Mouse (Mus musculus) heart, postnatal 0 days (tissue): ENCODE data around the gene Chchd3. TPM values are rescaled to one million over a fixed set of nuclear protein-coding genes. Genes with fewer than 3 reads are reported as not detected.
A peak's percentile ranks its signal among the peaks of the same experiment; 100 is the strongest.

Experiments
- ATAC-seq: fragments of 200-750 bp; cut with Nextera tagmentation; 2 replicates; pipeline ENCODE4 v1.8.0; 2017; ENCODE audit warnings: low read depth, moderate number of reproducible peaks, moderate library complexity; ENCODE audit not compliant: insufficient read depth
- DNase-seq: peaks from one replicate; pipeline ENCODE4 v3.0.0-alpha.2; 2016; ENCODE audit warnings: low spot score
- H3K27ac ChIP-seq: fragments of 300-500 bp; sonication (generic); 2 replicates; pipeline ENCODE4 v1.5.1; 2014; ENCODE audit warnings: low read depth, mild to moderate bottlenecking
- H3K27me3 ChIP-seq: fragments of 300-500 bp; sonication (generic); 2 replicates; pipeline ENCODE4 v1.6.1; 2014; ENCODE audit warnings: low read length, mixed read lengths; ENCODE audit not compliant: control insufficient read depth, insufficient read depth
- H3K36me3 ChIP-seq: fragments of 300-500 bp; sonication (generic); replicated peaks from 2 replicates; pipeline ENCODE4 v1.6.1; 2014; ENCODE audit warnings: low read length, mixed read lengths; ENCODE audit not compliant: control insufficient read depth, insufficient read depth
- H3K4me1 ChIP-seq: fragments of 300-500 bp; sonication (generic); 2 replicates; pipeline ENCODE4 v1.6.1; 2014; ENCODE audit warnings: antibody characterized with exemption; ENCODE audit not compliant: control insufficient read depth, insufficient read depth
- H3K4me2 ChIP-seq: fragments of 300-500 bp; sonication (generic); 2 replicates; pipeline ENCODE4 v1.6.1; 2014; ENCODE audit warnings: low read depth, mild to moderate bottlenecking, low read length, moderate library complexity
- H3K4me3 ChIP-seq: fragments of 300-500 bp; sonication (generic); 2 replicates; pipeline ENCODE4 v1.5.1; 2014; ENCODE audit warnings: low read depth, low read length
- H3K9ac ChIP-seq: fragments of 300-500 bp; sonication (generic); replicated peaks from 2 replicates; pipeline ENCODE4 v1.6.1; 2014; ENCODE audit warnings: low read depth, low read length, mixed read lengths
- H3K9me3 ChIP-seq: fragments of 300-500 bp; sonication (generic); replicated peaks from 2 replicates; pipeline ENCODE4 v1.6.1; 2016; ENCODE audit warnings: low read length; ENCODE audit not compliant: control insufficient read depth
- CTCF ChIP-seq: IDR thresholded peaks from 2 replicates; pipeline ENCODE4 v1.5.1; 2016; ENCODE audit warnings: antibody characterized with exemption, control low read depth, low read depth
- EP300 ChIP-seq: IDR thresholded peaks from 2 replicates; pipeline ENCODE4 v1.6.1; 2016; ENCODE audit warnings: antibody characterized with exemption, low read depth
- WGBS: fragments of 180-500 bp; shearing (Covaris S2); extraction: QIAGEN DNeasy Blood & Tissue Kit; methylation state at CpG from one replicate; pipeline ENCODE4 v1.1.7; 2014; 5-methylcytosine and 5-hydroxymethylcytosine counted together
- polyA plus RNA-seq: library from polyadenylated mRNA; unstranded; fragments of >200 nt; fragmentation: Nextera tagmentation; extraction: Ambion mirVana; gene quantifications from 2 replicates; pipeline ENCODE4 v1.2.1, GENCODE M21; 2015
- total RNA-seq: library from RNA; depleted of rRNA; stranded (reverse); fragments of >200 nt; gene quantifications from 2 replicates; pipeline ENCODE4 v1.2.3, GENCODE M21; 2014; ENCODE audit warnings: low replicate concordance

Chchd3 gene
- total and polyA plus RNA-seq, 2 experiments from 2014 or later, result 314 to 332 TPM

DNA sequence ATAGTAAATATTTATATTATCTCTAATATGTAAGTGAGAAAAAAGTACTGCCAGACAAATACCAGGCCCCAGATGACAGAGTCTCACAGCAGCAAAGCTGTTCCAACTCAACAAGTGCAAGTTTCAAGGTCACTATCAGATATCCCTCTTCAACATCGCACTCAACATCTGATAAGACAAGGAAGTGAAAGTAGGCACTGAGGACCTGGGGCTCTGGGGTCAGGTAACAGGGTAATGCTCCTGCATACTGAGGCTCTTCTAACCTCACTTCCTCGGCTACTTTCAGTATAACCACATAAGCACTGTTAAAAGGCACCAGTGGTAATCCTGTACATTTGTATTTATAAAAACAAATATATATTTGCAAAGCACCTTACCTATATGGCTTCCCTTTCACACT is 8.4 kb downstream of the Chchd3 start:
- Histone ChIP-seq H3K9ac (no peak overlapping the region), H3K9me3 (no peaks in the 10 kb centered on the region), H3K4me3 (no peak overlapping the region), H3K4me1 (peaks cover 31% of the 10 kb centered on the region), H3K27me3 (no peaks in the 10 kb centered on the region), H3K36me3 (peaks cover 31% of the 10 kb centered on the region), H3K27ac (peak overlapping the region; percentile 86), H3K4me2 (peak overlapping the region; percentile 35)
- TF ChIP-seq CTCF (no peak), EP300 (no peak; the same call in 1 of the 2 replicates)
- 21% methylated on average over 2 of the region's 2 CpGs for WGBS
- ATAC-seq (peak; percentile 47; the same call in 1 of the 2 replicates), DNase-seq (no peak)

DNA sequence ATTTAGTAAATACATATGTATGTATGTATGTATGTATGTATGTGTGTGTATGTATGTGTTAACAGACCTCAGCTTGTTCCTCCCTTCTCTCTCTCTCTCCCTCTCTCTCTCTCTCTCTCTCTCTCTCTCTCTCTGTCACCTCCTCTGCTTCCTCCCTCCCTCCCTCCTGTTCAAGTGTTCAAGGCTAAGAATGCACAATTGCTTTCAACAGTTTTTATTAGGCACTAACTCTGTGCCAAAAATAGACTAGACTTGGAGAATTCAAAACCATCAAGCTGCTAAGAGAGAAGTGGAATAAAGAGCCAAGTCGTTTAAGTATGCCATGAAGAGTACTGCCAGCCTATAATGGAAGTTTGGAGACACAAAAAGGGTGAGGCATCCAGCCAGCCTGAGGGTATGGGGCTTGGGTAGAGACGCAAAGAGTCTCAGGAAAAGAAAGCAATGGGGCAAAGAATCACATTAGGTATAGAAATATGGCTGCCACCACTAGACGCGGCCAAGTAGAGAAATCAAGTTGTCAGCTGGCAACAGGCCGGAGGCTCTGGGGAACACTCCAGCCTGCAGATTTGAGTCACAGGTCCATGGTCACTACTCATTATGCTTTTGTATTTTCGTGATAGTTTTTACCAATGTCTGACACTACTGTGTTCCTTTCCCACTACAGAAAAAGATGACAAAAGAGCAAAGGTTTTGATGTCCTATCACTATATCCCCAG is 10.2 kb downstream of the Chchd3 start:
- Histone ChIP-seq H3K4me1 (peaks cover 21% of the 10 kb centered on the region; the same call in 1 of the 2 replicates), H3K9me3 (no peaks in the 10 kb centered on the region), H3K4me2 (peak overlapping the region; percentile 46), H3K4me3 (no peak overlapping the region), H3K9ac (no peak overlapping the region), H3K36me3 (peaks cover 26% of the 10 kb centered on the region), H3K27ac (peak overlapping the region; percentile 86), H3K27me3 (no peaks in the 10 kb centered on the region)
- 39% methylated on average over 6 of the region's 6 CpGs for WGBS
- DNase-seq, result peak; percentile 64
- peak; percentile 75 for ATAC-seq
- no peak for TF ChIP-seq CTCF
- TF ChIP-seq EP300, result no peak

DNA sequence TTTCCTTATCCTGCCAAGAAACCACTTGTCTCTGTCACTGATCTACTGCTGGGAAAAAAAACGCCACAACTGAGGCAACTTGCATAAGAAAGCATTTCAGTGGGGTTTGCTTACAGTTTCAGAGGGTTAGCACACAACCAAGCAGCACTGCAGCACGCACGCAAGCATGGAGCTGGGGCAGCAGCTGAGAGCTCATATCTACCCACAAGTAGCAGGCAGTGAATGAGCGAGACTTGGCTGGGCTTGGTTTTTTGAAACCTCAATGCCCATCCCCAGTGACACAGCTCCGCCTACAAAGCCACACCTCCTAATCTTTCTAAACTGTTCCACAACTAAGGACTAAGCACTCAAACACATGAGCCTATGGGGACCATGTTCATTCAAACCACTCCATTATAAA is 16.6 kb downstream of the Chchd3 start:
- Histone ChIP-seq H3K27me3 (no peaks in the 10 kb centered on the region), H3K9ac (no peak overlapping the region), H3K9me3 (no peaks in the 10 kb centered on the region), H3K4me1 (peaks cover 8% of the 10 kb centered on the region; the same call in 1 of the 2 replicates), H3K36me3 (peaks cover 50% of the 10 kb centered on the region), H3K4me3 (no peak overlapping the region), H3K4me2 (no peak overlapping the region), H3K27ac (no peak overlapping the region)
- DNase-seq, result no peak
- ATAC-seq, result no peak
- TF ChIP-seq EP300, result no peak
- no peak for TF ChIP-seq CTCF
- 67% methylated on average over 5 of the region's 5 CpGs for WGBS

DNA sequence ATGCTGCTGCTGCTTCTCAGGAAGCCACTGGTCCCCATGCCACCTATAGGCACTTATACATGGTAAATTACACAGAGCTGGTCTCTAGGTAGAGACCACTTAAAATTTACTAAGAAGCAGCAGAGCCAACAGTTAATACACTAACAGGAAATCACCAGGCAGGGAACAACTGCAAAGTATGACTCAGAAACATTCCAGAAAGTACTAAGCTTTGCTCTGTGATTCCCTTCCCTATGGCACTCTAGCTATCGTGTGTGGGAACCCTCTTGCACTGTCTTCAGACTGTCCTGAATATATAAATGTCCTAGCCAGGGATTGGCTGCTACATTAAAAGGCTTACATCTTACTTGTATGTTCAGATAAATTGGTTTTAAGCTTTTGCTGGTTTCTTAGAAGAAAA is 17.2 kb downstream of the Chchd3 start:
- Histone ChIP-seq H3K36me3 (peaks cover 44% of the 10 kb centered on the region), H3K4me3 (no peak overlapping the region), H3K27ac (no peak overlapping the region), H3K9me3 (no peaks in the 10 kb centered on the region), H3K9ac (no peak overlapping the region), H3K4me1 (peaks cover 8% of the 10 kb centered on the region; the same call in 1 of the 2 replicates), H3K4me2 (no peak overlapping the region), H3K27me3 (no peaks in the 10 kb centered on the region)
- ATAC-seq (no peak), DNase-seq (no peak)
- TF ChIP-seq EP300 (no peak), CTCF (no peak)
- 16% methylated on average over 1 of the region's 1 CpGs for WGBS

DNA sequence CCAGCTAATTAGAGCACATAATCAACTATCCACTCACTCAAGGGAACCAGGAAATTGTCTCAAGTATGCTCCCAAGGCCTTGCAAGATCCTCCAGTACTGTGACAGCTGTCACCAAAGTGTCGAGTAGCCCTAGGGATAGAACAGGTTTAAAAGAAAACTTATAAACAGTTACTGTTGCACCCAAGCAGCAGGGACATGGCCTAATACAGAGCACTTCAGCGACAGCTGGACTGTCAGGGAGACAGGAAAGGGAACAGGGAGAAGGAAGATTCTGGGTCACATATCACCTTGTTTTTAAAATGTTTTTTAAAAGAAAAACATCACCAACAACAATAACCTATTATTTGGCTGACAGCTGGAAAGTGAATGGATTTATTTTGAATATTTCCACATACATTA is 18.1 kb downstream of the Chchd3 start:
- H3K9me3 ChIP-seq, result no peaks in the 10 kb centered on the region
- H3K9ac ChIP-seq, result no peak overlapping the region
- ATAC-seq (no peak), DNase-seq (no peak)
- TF ChIP-seq EP300 (no peak), CTCF (no peak)
- peaks cover 8% of the 10 kb centered on the region; the same call in 1 of the 2 replicates for H3K4me1 ChIP-seq
- peaks cover 47% of the 10 kb centered on the region for H3K36me3 ChIP-seq
- no peaks in the 10 kb centered on the region for H3K27me3 ChIP-seq
- H3K27ac ChIP-seq, result no peak overlapping the region
- WGBS, result 84% methylated on average over 2 of the region's 2 CpGs
- no peak overlapping the region for H3K4me3 ChIP-seq
- H3K4me2 ChIP-seq, result no peak overlapping the region
